Mouse (Mus musculus): ENCODE results near the gene Mrps21. TPM values are rescaled to one million over a fixed set of nuclear protein-coding genes. Genes with fewer than 3 reads are reported as not detected.
"Not testable (repeated sequence)": the region's sequence is repeated elsewhere in the genome, so short reads cannot be mapped to it uniquely, and the experiment has no call there.

Gene Mrps21
- 245 and 291 TPM in 2 replicates for polyA plus RNA-seq (2012; rRNA removed)

- peak; percentile 78 for DNase-seq (ENCODE audit: low spot score)
These were observed at the start of gene Mrps21 for GRCm38 (mm10) chr3:95871392-95871867. TSS of gene Mrps21 (minus strand) at chr3:95871519.

GRCm38 (mm10) chr3:95920532-95920931 is 49.2 kb upstream of the Mrps21 start:
- DNase-seq (ENCODE audit: low spot score): not testable (repeated sequence)

- no peak for DNase-seq (ENCODE audit: low spot score)
These were observed 45.4 kb upstream of the Mrps21 start for GRCm38 (mm10) chr3:95916760-95917159.

GRCm38 (mm10) chr3:95914706-95915105 is 43.4 kb upstream of the Mrps21 start:
- DNase-seq (ENCODE audit: low spot score): no peak

- DNase-seq (ENCODE audit: low spot score): no peak
These were observed 36.3 kb upstream of the Mrps21 start for GRCm38 (mm10) chr3:95907613-95908012.

GRCm38 (mm10) chr3:95906860-95907259 is 35.5 kb upstream of the Mrps21 start:
- DNase-seq (ENCODE audit: low spot score): no peak

GRCm38 (mm10) chr3:95905940-95906492 is 34.7 kb upstream of the Mrps21 start:
- DNase-seq (ENCODE audit: low spot score): no peak

- no peak for DNase-seq (ENCODE audit: low spot score)
These were observed 34.0 kb upstream of the Mrps21 start for GRCm38 (mm10) chr3:95905146-95905939.

- DNase-seq (ENCODE audit: low spot score): no peak
These were observed 33.2 kb upstream of the Mrps21 start, which contains the start of gene Car14 for GRCm38 (mm10) chr3:95904568-95904967. TSS of gene Car14 (minus strand) at chr3:95904691.

- DNase-seq (ENCODE audit: low spot score): no peak
These were observed 32.6 kb upstream of the Mrps21 start for GRCm38 (mm10) chr3:95903753-95904502.

GRCm38 (mm10) chr3:95902643-95903042 is 31.3 kb upstream of the Mrps21 start:
- DNase-seq (ENCODE audit: low spot score): no peak

- DNase-seq (ENCODE audit: low spot score): no peak
These were observed 31.0 kb upstream of the Mrps21 start for GRCm38 (mm10) chr3:95902373-95902625.

GRCm38 (mm10) chr3:95901616-95902372 is 30.5 kb upstream of the Mrps21 start:
- no peak for DNase-seq (ENCODE audit: low spot score)

- no peak for DNase-seq (ENCODE audit: low spot score)
These were observed 28.6 kb upstream of the Mrps21 start for GRCm38 (mm10) chr3:95899800-95900524.

GRCm38 (mm10) chr3:95895501-95895900 is 24.2 kb upstream of the Mrps21 start:
- DNase-seq (ENCODE audit: low spot score): not testable (repeated sequence)

GRCm38 (mm10) chr3:95894317-95895160 is 23.2 kb upstream of the Mrps21 start:
- no peak for DNase-seq (ENCODE audit: low spot score)

GRCm38 (mm10) chr3:95893606-95894316 is 22.4 kb upstream of the Mrps21 start, which contains the start of gene Aph1a:
TSS of gene Aph1a (plus strand) at chr3:95893969.
- DNase-seq (ENCODE audit: low spot score): peak; percentile 84

- no peak for DNase-seq (ENCODE audit: low spot score)
These were observed 21.8 kb upstream of the Mrps21 start for GRCm38 (mm10) chr3:95893126-95893525.

Data from urinary bladder, adult 2 months (tissue).